Mouse (Mus musculus): Measurements from ENCODE around the gene Olfr713. TPM values are rescaled to one million over a fixed set of nuclear protein-coding genes. Genes with fewer than 3 reads are reported as not detected.

Olfr713 gene
- polyA plus RNA-seq (2012; rRNA removed) = not detected in 2 replicates

DNA sequence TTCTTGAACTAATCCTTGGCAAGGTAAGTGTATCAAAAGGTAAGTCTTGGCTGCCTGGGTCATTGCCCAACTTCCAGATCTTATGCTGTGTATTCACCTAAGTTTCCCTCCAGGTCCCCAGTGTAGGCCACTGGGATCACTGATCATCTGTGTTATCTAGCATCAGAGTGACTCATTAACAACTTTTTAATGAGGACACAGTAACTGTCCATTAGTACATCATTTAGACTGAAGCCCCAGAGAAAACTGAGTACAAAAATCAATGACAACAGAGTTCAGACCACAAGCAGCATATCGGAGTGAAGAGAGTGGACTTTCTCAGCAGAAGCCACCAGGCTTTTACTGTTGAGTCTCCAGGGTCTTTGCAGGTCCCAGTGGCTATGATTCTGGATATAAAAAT lies at the start of gene Olfr713:
Gene Olfr713 (plus strand): TSS at position 301 of the 400 bp plus-strand sequence.

DNA sequence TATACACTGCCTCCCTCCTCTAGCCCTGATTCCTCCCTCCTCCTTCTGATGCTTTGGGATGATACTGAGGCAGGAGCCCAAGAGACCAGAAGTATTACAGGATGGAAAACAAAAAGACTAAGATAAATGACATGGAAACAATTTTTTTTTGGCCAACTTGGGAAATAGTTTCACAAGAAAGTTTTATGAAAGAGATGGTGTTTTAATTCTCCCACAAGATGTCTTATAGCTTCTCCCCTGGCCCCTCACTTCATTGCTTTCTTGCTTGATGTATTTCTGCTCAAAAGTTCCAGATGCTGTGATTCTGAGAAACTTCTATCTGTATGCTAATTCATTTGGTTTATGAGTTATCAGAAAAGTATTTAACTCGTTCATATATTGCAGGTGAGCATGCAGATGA lies 25.0 kb upstream of the Olfr713 start, which contains the start of gene Olfr2:
Gene Olfr2 (minus strand): TSS at position 101 of the 400 bp plus-strand sequence.

DNA sequence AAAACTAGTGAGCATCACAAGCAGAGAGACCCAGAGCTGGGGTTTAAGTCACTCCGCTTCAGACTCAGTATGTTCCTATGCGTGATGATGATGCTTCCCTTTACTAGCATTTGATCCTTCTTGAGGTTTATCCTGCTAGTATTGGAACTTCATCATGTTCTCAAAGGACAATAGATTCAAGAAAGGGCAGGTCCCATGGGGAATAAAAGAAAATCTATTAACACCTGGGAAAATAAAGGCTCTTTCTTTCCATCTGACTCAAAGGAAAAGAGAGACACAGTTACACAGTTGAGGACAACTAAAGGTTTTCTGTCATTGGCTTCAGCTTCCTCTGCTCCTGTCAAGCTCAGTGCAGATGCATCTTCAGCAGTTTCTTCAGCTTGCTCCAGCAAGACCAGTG lies 39.7 kb downstream of the Olfr713 start, which contains the start of gene Olfr714:
Gene Olfr714 (plus strand): TSS at position 301 of the 400 bp plus-strand sequence.

Other genes with a start within 250 kb of the Olfr713 start
- gene Olfr699, start 238.0 kb upstream of the Olfr713 start, polyA plus RNA-seq (2012; rRNA removed) = not detected in 2 replicates
- gene Olfr700, start 222.3 kb upstream of the Olfr713 start, polyA plus RNA-seq (2012; rRNA removed) = not detected in 2 replicates
- not detected in 2 replicates for gene Olfr701, start 217.0 kb upstream of the Olfr713 start, polyA plus RNA-seq (2012; rRNA removed)
- not detected in 2 replicates for gene Olfr702, start 197.3 kb upstream of the Olfr713 start, polyA plus RNA-seq (2012; rRNA removed)
- not detected in 2 replicates for gene Olfr703, start 187.8 kb upstream of the Olfr713 start, polyA plus RNA-seq (2012; rRNA removed)
- gene Olfr704, start 168.0 kb upstream of the Olfr713 start, polyA plus RNA-seq (2012; rRNA removed) = not detected in 2 replicates
- gene Olfr705, start 154.3 kb upstream of the Olfr713 start, polyA plus RNA-seq (2012; rRNA removed) = not detected in 2 replicates
- gene Olfr706, start 143.0 kb upstream of the Olfr713 start, polyA plus RNA-seq (2012; rRNA removed) = not detected in 2 replicates
- not detected in 2 replicates for gene Olfr707, start 129.9 kb upstream of the Olfr713 start, polyA plus RNA-seq (2012; rRNA removed)
- not detected in 2 replicates for gene Olfr1532-ps1, start 123.2 kb upstream of the Olfr713 start, polyA plus RNA-seq (2012; rRNA removed)
- not detected in 2 replicates for gene Olfr709-ps1, start 99.0 kb upstream of the Olfr713 start, polyA plus RNA-seq (2012; rRNA removed)
- gene Olfr710, start 82.9 kb upstream of the Olfr713 start, polyA plus RNA-seq (2012; rRNA removed) = not detected in 2 replicates
- not detected in 2 replicates for gene Olfr6, start 67.2 kb upstream of the Olfr713 start, polyA plus RNA-seq (2012; rRNA removed)
- not detected in 2 replicates for gene Olfr711, start 55.7 kb upstream of the Olfr713 start, polyA plus RNA-seq (2012; rRNA removed)
- gene Olfr2, start 25.1 kb upstream of the Olfr713 start, polyA plus RNA-seq (2012; rRNA removed) = not detected in 2 replicates
- gene Olfr714, start 39.8 kb downstream of the Olfr713 start, polyA plus RNA-seq (2012; rRNA removed) = not detected in 2 replicates
- gene Olfr17, start 62.0 kb downstream of the Olfr713 start, polyA plus RNA-seq (2012; rRNA removed) = not detected in 2 replicates
- gene Olfr715b, start 79.2 kb downstream of the Olfr713 start, polyA plus RNA-seq (2012; rRNA removed) = not detected in 2 replicates
- not detected in 2 replicates for gene Olfr715, start 99.9 kb downstream of the Olfr713 start, polyA plus RNA-seq (2012; rRNA removed)
- gene Olfr716, start 107.2 kb downstream of the Olfr713 start, polyA plus RNA-seq (2012; rRNA removed) = not detected in 2 replicates
- not detected in 2 replicates for gene Nlrp14, start 135.8 kb downstream of the Olfr713 start, polyA plus RNA-seq (2012; rRNA removed)
- gene Rbmxl2, start 178.3 kb downstream of the Olfr713 start, polyA plus RNA-seq (2012; rRNA removed) = not detected in 2 replicates

All from liver, embryonic 14 days (tissue).